Mouse (Mus musculus): Measurements from ENCODE around the gene Zrsr2.

DNA sequence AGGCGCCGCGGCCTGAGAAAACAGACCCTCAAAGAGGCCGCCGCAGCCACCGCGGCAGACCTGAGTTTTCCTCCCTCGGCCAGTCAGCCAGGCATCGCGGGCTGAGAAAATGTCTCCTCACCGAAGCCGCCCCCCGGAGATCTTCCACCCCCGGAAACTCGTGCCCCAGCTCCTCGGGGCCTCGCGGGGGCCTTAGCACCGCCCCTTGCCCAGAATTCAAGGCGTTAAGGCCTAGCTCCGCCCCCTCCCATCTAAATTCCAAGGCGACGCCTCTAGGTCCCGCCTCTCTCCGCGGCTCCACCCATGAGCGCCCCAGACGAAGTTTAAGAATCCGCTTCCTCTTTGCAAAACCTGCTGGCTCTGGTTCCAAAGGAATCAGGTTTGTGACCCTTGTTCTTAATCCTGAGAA lies at the start of gene Zrsr2:
- TF ChIP-seq POLR2A (IDR thresholded peaks at IDR 0.05; ENCODE audit: low read depth, low read length) = no peak; the same call in 1 of the 2 replicates
- no peak for TF ChIP-seq CTCF (IDR thresholded peaks at IDR 0.05; ENCODE audit: extremely low read depth, insufficient read depth, insufficient read length, insufficient replicate concordance)
